Mouse (Mus musculus) forebrain, embryonic 16.5 days (tissue): ENCODE measurements at regions not wholly inside any gene's neighbourhood (a gene's known extent, or its start where the extent isn't known, plus 50 kb on each side); places are given as distances from the start of the nearest gene placed in this dataset.

Source experiments
- ATAC-seq: fragments of 200-750 bp; cut with Nextera tagmentation; 2 replicates; pipeline ENCODE4 v1.8.0; 2017; ENCODE audit warnings: mild to moderate bottlenecking, moderate library complexity
- H3K27ac ChIP-seq: fragments of 300-500 bp; sonication (generic); 2 replicates; pipeline ENCODE4 v1.5.1; 2014; ENCODE audit warnings: low read length, control low read depth
- H3K27me3 ChIP-seq: fragments of 300-500 bp; sonication (generic); replicated peaks from 2 replicates; pipeline ENCODE4 v1.6.1; 2014; ENCODE audit warnings: low read length; ENCODE audit not compliant: control insufficient read depth, insufficient read depth
- H3K36me3 ChIP-seq: fragments of 300-500 bp; sonication (generic); 2 replicates; pipeline ENCODE4 v1.6.1; 2014; ENCODE audit not compliant: control insufficient read depth, insufficient read depth
- H3K4me1 ChIP-seq: fragments of 300-500 bp; sonication (generic); replicated peaks from 2 replicates; pipeline ENCODE4 v1.6.1; 2014; ENCODE audit warnings: low read length; ENCODE audit not compliant: control insufficient read depth, insufficient read depth
- H3K4me2 ChIP-seq: fragments of 300-500 bp; sonication (generic); 2 replicates; pipeline ENCODE4 v1.6.1; 2014; ENCODE audit warnings: mild to moderate bottlenecking, low read length, control low read depth
- H3K4me3 ChIP-seq: fragments of 300-500 bp; sonication (generic); replicated peaks from 2 replicates; pipeline ENCODE4 v1.5.1; 2014; ENCODE audit warnings: mild to moderate bottlenecking, low read length, control low read depth
- H3K9ac ChIP-seq: fragments of 300-500 bp; sonication (generic); replicated peaks from 2 replicates; pipeline ENCODE4 v1.6.1; 2014; ENCODE audit warnings: low read depth, low read length, control low read depth
- H3K9me3 ChIP-seq: fragments of 300-500 bp; sonication (generic); 2 replicates; pipeline ENCODE4 v1.6.1; 2016; ENCODE audit warnings: low read length; ENCODE audit not compliant: control insufficient read depth
- WGBS: fragments of 180-500 bp; shearing (Covaris S2); extraction: QIAGEN DNeasy Blood & Tissue Kit; methylation state at CpG from one replicate; pipeline ENCODE4 v1.1.7; 2014; 5-methylcytosine and 5-hydroxymethylcytosine counted together

- Histone ChIP-seq H3K9ac (no peak overlapping the region), H3K27ac (no peak overlapping the region), H3K4me3 (no peak overlapping the region), H3K4me1 (peaks cover 6% of the 10 kb centered on the region), H3K27me3 (no peaks in the 10 kb centered on the region), H3K9me3 (no peaks in the 10 kb centered on the region), H3K4me2 (no peak overlapping the region), H3K36me3 (no peaks in the 10 kb centered on the region)
- ATAC-seq = peak; percentile 78
- WGBS = 30% methylated on average over 1 of the region's 1 CpGs
These were observed 790.5 kb downstream of the Diaph3 start for GRCm38 (mm10) chr14:86350526-86350925.

DNA sequence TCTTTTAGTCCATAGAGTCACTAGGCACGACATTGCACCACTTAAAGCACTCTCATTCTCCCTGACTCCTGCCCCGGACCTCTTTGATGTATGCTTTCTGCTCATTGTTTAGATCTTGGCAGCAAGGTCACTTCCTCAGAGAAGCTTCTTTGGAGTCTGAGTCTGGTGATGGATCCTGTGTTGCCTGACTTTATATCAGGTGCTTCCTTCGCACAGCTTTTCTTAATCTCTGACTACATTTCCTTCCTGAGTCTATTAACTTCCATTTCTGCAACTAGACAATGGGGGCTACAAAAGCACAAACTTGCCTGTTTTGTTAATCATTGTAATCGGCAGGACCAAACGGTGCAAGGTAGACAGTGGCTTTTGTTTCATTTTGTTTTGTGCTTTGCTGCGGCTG, 802.0 kb downstream of the Diaph3 start:
- ATAC-seq = no peak
- Histone ChIP-seq H3K4me1 (no peaks in the 10 kb centered on the region), H3K4me2 (no peak overlapping the region), H3K9me3 (no peaks in the 10 kb centered on the region), H3K27ac (no peak overlapping the region), H3K9ac (no peak overlapping the region), H3K27me3 (no peaks in the 10 kb centered on the region), H3K36me3 (no peaks in the 10 kb centered on the region), H3K4me3 (no peak overlapping the region)
- whole genome bisulfite sequencing = 88% methylated on average over 6 of the region's 6 CpGs

DNA sequence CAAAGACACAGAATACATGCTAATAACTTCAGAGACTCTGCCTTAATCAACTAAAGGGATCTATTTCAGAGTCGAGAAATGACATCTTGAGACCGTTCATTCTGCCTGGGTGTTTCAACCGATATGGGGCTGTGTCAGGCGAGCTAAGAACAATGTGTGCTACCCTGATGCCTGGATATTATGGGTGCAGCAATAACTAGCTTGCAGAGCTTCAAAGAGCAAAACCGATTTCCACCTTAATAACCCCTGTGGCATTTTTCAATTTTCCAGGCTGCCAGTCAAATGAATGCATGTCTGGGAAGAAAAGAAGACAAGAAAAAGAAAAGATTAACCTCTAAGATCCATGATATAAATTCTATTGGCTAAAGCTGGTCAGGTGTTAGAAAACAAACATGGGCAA, 804.0 kb downstream of the Diaph3 start:
- Histone ChIP-seq H3K4me2 (no peak overlapping the region), H3K4me3 (no peak overlapping the region), H3K27ac (no peak overlapping the region), H3K9me3 (no peaks in the 10 kb centered on the region), H3K27me3 (no peaks in the 10 kb centered on the region), H3K36me3 (no peaks in the 10 kb centered on the region), H3K4me1 (no peaks in the 10 kb centered on the region), H3K9ac (no peak overlapping the region)
- no peak for ATAC-seq
- 69% methylated on average over 5 of the region's 5 CpGs for WGBS

- H3K4me3 ChIP-seq = no peak overlapping the region
- no peaks in the 10 kb centered on the region for H3K36me3 ChIP-seq
- no peak overlapping the region for H3K27ac ChIP-seq
- no peak overlapping the region for H3K4me2 ChIP-seq
- WGBS = 89% methylated on average over 2 of the region's 2 CpGs
- ATAC-seq = no peak
- no peaks in the 10 kb centered on the region for H3K4me1 ChIP-seq
- H3K27me3 ChIP-seq = no peaks in the 10 kb centered on the region
- no peaks in the 10 kb centered on the region for H3K9me3 ChIP-seq
- no peak overlapping the region for H3K9ac ChIP-seq
These were observed 805.8 kb downstream of the Diaph3 start for GRCm38 (mm10) chr14:86335284-86335683.

DNA sequence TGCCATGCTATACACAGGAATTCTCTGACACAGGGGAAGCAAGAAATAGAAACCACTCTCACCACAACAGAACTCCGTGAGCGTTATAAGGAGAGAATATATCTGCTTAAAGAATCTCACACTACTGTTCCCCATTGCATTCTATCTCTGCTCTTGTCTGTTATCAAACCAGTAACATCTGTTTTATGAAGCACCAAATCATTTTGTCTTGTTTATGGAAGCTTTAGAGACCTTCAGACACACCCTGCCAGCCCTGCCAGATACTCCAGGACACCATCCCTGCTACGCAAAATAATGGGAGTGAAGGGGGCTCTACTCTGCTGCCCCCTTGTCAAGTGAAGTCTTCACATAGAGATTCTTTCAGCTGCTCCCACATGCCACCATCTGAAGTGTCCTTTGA, 811.9 kb downstream of the Diaph3 start:
- Histone ChIP-seq H3K9me3 (no peaks in the 10 kb centered on the region), H3K4me3 (no peak overlapping the region), H3K9ac (no peak overlapping the region), H3K27me3 (no peaks in the 10 kb centered on the region), H3K36me3 (no peaks in the 10 kb centered on the region), H3K4me2 (no peak overlapping the region), H3K4me1 (no peaks in the 10 kb centered on the region), H3K27ac (no peak overlapping the region)
- 90% methylated on average over 3 of the region's 3 CpGs for WGBS
- ATAC-seq = no peak

DNA sequence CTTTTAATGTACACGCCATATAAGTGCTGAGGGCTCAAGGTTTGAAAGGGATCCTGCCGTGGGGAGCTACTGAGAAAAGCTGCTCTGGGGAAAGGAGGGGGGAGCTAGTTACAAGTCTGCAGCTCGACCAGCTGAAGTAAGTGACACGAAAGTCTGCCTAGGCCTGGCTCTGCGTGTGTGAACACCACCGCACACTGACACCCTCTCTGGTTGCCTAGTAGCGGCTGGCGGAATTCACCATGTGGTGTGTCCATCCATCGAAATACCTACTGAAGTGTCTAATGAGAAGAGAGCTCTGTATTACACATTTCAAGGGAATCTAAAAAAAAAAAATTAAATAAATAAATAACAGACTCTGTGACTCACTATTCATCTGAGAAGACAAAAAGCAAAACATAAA, 813.4 kb downstream of the Diaph3 start:
- ATAC-seq = peak; percentile 77
- 45% methylated on average over 9 of the region's 9 CpGs for WGBS
- Histone ChIP-seq H3K4me3 (no peak overlapping the region), H3K27ac (no peak overlapping the region), H3K9ac (no peak overlapping the region), H3K9me3 (no peaks in the 10 kb centered on the region), H3K36me3 (no peaks in the 10 kb centered on the region), H3K27me3 (no peaks in the 10 kb centered on the region), H3K4me1 (no peaks in the 10 kb centered on the region), H3K4me2 (no peak overlapping the region)

GRCm38 (mm10) chr14:86322365-86322764, 818.7 kb downstream of the Diaph3 start:
- no peak for ATAC-seq
- H3K4me2 ChIP-seq = no peak overlapping the region
- H3K9me3 ChIP-seq = no peaks in the 10 kb centered on the region
- H3K4me3 ChIP-seq = no peak overlapping the region
- H3K27me3 ChIP-seq = no peaks in the 10 kb centered on the region
- H3K4me1 ChIP-seq = no peaks in the 10 kb centered on the region
- H3K9ac ChIP-seq = no peak overlapping the region
- no peaks in the 10 kb centered on the region for H3K36me3 ChIP-seq
- H3K27ac ChIP-seq = no peak overlapping the region
- WGBS = 81% methylated on average over 7 of the region's 7 CpGs

- no peak for ATAC-seq
- Histone ChIP-seq H3K4me3 (no peak overlapping the region), H3K9me3 (no peaks in the 10 kb centered on the region)
These were observed 825.1 kb downstream of the Diaph3 start for GRCm38 (mm10) chr14:86315974-86316373.

GRCm38 (mm10) chr14:86308949-86309543, 832.0 kb downstream of the Diaph3 start:
- Histone ChIP-seq H3K4me3 (no peak overlapping the region), H3K27me3 (no peaks in the 10 kb centered on the region), H3K4me2 (no peak overlapping the region), H3K9ac (no peak overlapping the region), H3K27ac (no peak overlapping the region), H3K9me3 (no peaks in the 10 kb centered on the region), H3K36me3 (no peaks in the 10 kb centered on the region), H3K4me1 (no peaks in the 10 kb centered on the region)
- 77% methylated on average over 7 of the region's 7 CpGs for WGBS
- ATAC-seq = no peak

More at GRCm38 (mm10) chr14:86315974-86316373, 825.1 kb downstream of the Diaph3 start:
- Histone ChIP-seq H3K4me2 (no peak overlapping the region), H3K36me3 (no peaks in the 10 kb centered on the region), H3K4me1 (no peaks in the 10 kb centered on the region), H3K9ac (no peak overlapping the region), H3K27ac (no peak overlapping the region), H3K27me3 (no peaks in the 10 kb centered on the region)
- whole genome bisulfite sequencing = 80% methylated on average over 6 of the region's 6 CpGs

GRCm38 (mm10) chr14:86307806-86308205, 833.2 kb downstream of the Diaph3 start:
- 44% methylated on average over 2 of the region's 2 CpGs for WGBS
- Histone ChIP-seq H3K36me3 (no peaks in the 10 kb centered on the region), H3K9me3 (0 out of 2 replicates have a peak, but pooled peaks cover under 1% of the 10 kb centered on the region), H3K4me3 (no peak overlapping the region), H3K9ac (no peak overlapping the region), H3K27me3 (no peaks in the 10 kb centered on the region), H3K4me1 (no peaks in the 10 kb centered on the region), H3K4me2 (no peak overlapping the region), H3K27ac (no peak overlapping the region)
- no peak for ATAC-seq
